Mouse (Mus musculus): ENCODE results near the gene Cd34. TPM values are rescaled to one million over a fixed set of nuclear protein-coding genes. Genes with fewer than 3 reads are reported as not detected.
A peak's percentile ranks its signal among the peaks of the same experiment; 100 is the strongest.

The Cd34 gene
- polyA plus RNA-seq, 1 experiment from 2014 or later: 56.2 TPM

DNA sequence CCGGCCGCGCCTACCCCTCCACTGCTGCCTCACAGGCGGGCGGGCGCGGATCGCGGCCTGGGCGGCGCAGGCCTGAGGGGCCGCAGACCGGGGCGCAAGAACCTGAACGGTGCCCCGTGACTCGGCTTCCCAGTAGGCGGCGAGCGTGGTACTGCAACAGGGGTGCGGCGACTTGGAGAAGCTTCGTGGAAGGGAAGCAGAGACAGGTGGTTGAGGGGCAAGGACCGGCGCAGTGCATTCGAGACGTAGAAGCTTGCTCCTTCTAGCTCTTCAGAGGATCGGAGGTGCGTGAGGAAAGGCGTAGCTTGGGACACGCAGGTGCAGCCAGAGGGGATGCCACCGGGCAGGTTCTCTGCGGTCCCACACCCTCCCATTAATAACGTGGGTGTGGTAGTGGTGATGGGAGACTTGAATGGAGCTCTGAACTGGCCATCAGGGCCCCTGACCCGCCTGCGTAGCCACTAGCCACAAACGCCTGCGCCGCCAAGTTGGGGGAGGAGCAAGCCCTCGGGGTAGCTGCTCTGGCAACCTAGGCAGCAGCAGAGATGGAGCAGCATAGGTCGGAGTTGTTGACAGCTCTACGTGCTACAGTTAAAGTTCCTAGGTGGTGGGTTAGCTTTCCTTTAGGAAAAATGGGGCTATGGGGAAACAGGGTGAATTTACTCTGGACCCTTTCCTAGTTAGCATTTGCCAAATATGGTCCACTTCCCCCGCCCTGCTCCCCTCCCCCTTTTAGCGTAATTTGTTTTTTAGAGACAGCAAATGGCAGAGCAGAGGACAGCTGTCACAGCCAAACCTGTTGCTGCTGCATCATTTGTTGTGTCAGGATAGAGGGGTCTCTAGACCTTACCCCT, 38.1 kb downstream of the Cd34 start:
- H3K4me3 ChIP-seq: peak overlapping the region; percentile 81
- peak overlapping the region; percentile 91 for H3K27ac ChIP-seq (replicated peaks)
- under 1% methylated on average over 44 of the region's 44 CpGs for WGBS
- DNase-seq (ENCODE audit: low spot score): peak; percentile 79
- H3K27me3 ChIP-seq (ENCODE audit: low read depth, poor library complexity, severe bottlenecking): peaks cover 15% of the 10 kb centered on the region; the same call in 1 of the 2 replicates
- no peaks in the 10 kb centered on the region for H3K36me3 ChIP-seq
- no peaks in the 10 kb centered on the region for H3K9me3 ChIP-seq (replicated peaks)
- H3K4me1 ChIP-seq: peaks cover 22% of the 10 kb centered on the region

- Histone ChIP-seq H3K27me3 (ENCODE audit: low read depth, poor library complexity, severe bottlenecking) (peaks cover 15% of the 10 kb centered on the region; the same call in 1 of the 2 replicates), H3K9me3 (replicated peaks) (no peaks in the 10 kb centered on the region), H3K36me3 (no peaks in the 10 kb centered on the region), H3K4me3 (peak overlapping the region; percentile 81), H3K27ac (replicated peaks) (no peak overlapping the region), H3K4me1 (peaks cover 22% of the 10 kb centered on the region)
- DNase-seq (ENCODE audit: low spot score): no peak
- 40% methylated on average over 1 of the region's 1 CpGs for whole genome bisulfite sequencing
These were observed 38.7 kb downstream of the Cd34 start for GRCm38 (mm10) chr1:194977371-194977761.

DNA sequence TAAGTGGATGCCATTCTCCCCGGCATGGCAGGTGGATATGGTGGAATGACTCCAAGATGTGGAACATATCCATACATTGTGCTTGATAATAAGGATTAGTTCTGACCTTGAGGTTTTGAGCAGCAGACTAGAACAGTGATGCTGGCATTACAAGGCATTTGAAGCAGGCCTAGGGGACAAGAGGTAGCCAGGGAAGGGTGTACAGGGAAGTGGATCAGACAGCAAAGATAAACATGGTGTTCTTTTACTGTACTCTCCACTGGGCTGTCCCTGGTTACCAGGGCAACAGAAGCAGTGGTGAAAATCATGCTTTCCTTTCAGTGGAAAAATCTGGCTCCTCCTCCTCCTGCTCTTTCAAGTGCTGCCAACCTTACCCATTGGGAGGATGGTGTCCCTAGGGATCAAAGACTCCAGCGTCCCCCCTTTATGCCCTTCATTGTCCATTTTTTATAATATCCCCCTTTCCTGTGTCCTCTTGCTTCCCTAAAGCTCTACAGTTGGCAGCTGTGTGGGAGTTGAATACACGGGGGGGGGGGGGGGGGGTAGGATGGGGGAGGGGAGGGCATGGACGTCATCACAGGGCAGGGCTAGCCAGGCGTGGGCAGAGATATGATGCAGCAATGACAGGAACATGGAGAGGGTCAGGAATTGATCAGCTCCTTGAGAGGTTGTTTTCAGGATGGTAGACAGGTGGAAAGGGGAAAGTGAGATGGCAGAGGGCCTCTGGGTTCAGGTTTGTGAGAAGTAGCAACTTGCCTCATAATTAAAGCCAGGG, 39.5 kb downstream of the Cd34 start:
- WGBS: 65% methylated on average over 5 of the region's 5 CpGs
- Histone ChIP-seq H3K27ac (replicated peaks) (no peak overlapping the region), H3K9me3 (replicated peaks) (no peaks in the 10 kb centered on the region)

GRCm38 (mm10) chr1:194980826-194981435, 42.3 kb downstream of the Cd34 start:
- WGBS: 88% methylated on average over 1 of the region's 1 CpGs

More for the DNA sequence above, 39.5 kb downstream of the Cd34 start:
- no peak for DNase-seq (ENCODE audit: low spot score)
- H3K4me3 ChIP-seq: no peak overlapping the region
- H3K27me3 ChIP-seq (ENCODE audit: low read depth, poor library complexity, severe bottlenecking): peaks cover 15% of the 10 kb centered on the region; the same call in 1 of the 2 replicates
- H3K36me3 ChIP-seq: no peaks in the 10 kb centered on the region
- H3K4me1 ChIP-seq: peaks cover 22% of the 10 kb centered on the region

DNA sequence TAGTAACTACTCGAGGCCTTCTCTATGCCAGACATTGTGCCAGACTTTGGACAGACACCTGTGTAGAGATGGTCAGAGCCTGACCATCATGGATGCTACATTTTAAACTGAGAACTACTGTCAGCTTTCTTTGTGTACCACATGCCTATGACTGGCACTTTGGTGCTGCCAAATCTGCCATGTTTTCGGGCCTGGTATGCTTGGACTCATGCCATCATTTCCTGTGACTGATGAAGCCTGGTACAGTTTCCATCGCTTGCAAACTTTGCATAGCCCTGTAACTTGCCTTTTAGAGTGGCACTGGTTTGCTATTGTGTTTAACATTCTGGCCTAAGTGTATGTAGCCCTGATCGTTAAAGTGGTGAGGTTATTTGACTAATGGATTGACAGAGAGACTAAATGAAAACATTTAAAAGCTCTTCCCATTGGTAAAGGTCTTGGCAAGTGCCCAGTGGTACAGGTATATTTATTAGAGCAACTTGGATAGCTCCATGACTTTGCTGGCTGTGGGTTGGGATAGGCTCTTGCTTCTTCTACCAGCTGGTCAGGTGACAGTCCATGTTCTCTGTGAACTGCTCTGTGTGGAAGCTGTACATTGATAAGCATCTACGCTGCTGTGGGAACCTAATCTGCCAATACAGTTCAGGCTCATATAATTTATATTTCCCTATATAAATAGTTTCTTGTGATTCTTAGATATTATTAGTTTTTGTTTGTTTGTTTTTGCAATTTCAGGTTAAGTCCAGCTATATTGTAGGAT, 44.5 kb downstream of the Cd34 start:
- H3K36me3 ChIP-seq: no peaks in the 10 kb centered on the region
- no peak for DNase-seq (ENCODE audit: low spot score)
- 86% methylated on average over 5 of the region's 5 CpGs for WGBS
- no peak overlapping the region for H3K4me3 ChIP-seq
- H3K27me3 ChIP-seq (ENCODE audit: low read depth, poor library complexity, severe bottlenecking): no peaks in the 10 kb centered on the region
- peaks cover 4% of the 10 kb centered on the region for H3K4me1 ChIP-seq
- no peaks in the 10 kb centered on the region for H3K9me3 ChIP-seq (replicated peaks)
- H3K27ac ChIP-seq (replicated peaks): no peak overlapping the region

More at GRCm38 (mm10) chr1:194980826-194981435, 42.3 kb downstream of the Cd34 start:
- no peak for DNase-seq (ENCODE audit: low spot score)
- peaks cover 22% of the 10 kb centered on the region for H3K4me1 ChIP-seq
- no peaks in the 10 kb centered on the region for H3K9me3 ChIP-seq (replicated peaks)
- no peaks in the 10 kb centered on the region for H3K36me3 ChIP-seq
- no peak overlapping the region for H3K4me3 ChIP-seq
- H3K27ac ChIP-seq (replicated peaks): no peak overlapping the region
- peaks cover 2% of the 10 kb centered on the region; the same call in 1 of the 2 replicates for H3K27me3 ChIP-seq (ENCODE audit: low read depth, poor library complexity, severe bottlenecking)

- no peaks in the 10 kb centered on the region for H3K27me3 ChIP-seq (ENCODE audit: low read depth, poor library complexity, severe bottlenecking)
- 85% methylated on average over 3 of the region's 3 CpGs for WGBS
- no peak for DNase-seq (ENCODE audit: low spot score)
- no peaks in the 10 kb centered on the region for H3K4me1 ChIP-seq
- H3K4me3 ChIP-seq: no peak overlapping the region
- no peak overlapping the region for H3K27ac ChIP-seq (replicated peaks)
- no peaks in the 10 kb centered on the region for H3K36me3 ChIP-seq
- H3K9me3 ChIP-seq (replicated peaks): no peaks in the 10 kb centered on the region
These were observed 46.3 kb downstream of the Cd34 start for GRCm38 (mm10) chr1:194984914-194985313.

- no peak for DNase-seq (ENCODE audit: low spot score)
- Histone ChIP-seq H3K4me1 (no peaks in the 10 kb centered on the region), H3K27me3 (ENCODE audit: low read depth, poor library complexity, severe bottlenecking) (no peaks in the 10 kb centered on the region), H3K36me3 (no peaks in the 10 kb centered on the region), H3K4me3 (no peak overlapping the region), H3K27ac (replicated peaks) (no peak overlapping the region), H3K9me3 (replicated peaks) (no peaks in the 10 kb centered on the region)
- 88% methylated on average over 4 of the region's 4 CpGs for WGBS
These were observed 47.0 kb downstream of the Cd34 start for GRCm38 (mm10) chr1:194985442-194986210.

- Histone ChIP-seq H3K4me1 (no peaks in the 10 kb centered on the region), H3K4me3 (no peak overlapping the region), H3K36me3 (no peaks in the 10 kb centered on the region), H3K27me3 (ENCODE audit: low read depth, poor library complexity, severe bottlenecking) (no peaks in the 10 kb centered on the region), H3K27ac (replicated peaks) (no peak overlapping the region), H3K9me3 (replicated peaks) (no peaks in the 10 kb centered on the region)
- WGBS: 84% methylated on average over 1 of the region's 1 CpGs
- DNase-seq (ENCODE audit: low spot score): no peak
These were observed 50.4 kb downstream of the Cd34 start for GRCm38 (mm10) chr1:194989024-194989423.

DNA sequence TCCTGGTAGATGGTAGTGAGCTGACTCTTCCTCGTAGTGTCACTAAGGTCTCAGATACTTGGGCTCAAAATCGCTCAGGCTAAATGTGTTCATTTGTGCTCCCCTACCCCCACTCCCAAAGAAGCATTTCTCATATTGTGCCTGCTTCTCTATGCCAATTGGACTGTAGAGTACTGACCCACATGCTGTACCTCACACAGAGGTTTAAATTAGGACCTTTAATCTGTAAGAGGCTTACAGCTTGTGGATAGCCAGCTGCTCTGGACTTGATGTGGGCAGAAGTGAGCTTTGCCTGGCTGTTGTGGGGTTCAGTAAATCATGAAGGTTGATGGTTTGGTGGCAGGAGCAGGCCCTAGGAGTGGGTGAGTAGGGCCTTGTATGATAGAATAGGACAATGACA, 52.4 kb downstream of the Cd34 start:
- Histone ChIP-seq H3K27me3 (ENCODE audit: low read depth, poor library complexity, severe bottlenecking) (no peaks in the 10 kb centered on the region), H3K36me3 (no peaks in the 10 kb centered on the region), H3K27ac (replicated peaks) (no peak overlapping the region), H3K9me3 (replicated peaks) (no peaks in the 10 kb centered on the region), H3K4me3 (no peak overlapping the region), H3K4me1 (no peaks in the 10 kb centered on the region)
- WGBS: 74% methylated on average over 2 of the region's 2 CpGs
- no peak for DNase-seq (ENCODE audit: low spot score)

- WGBS: 89% methylated on average over 2 of the region's 2 CpGs
- Histone ChIP-seq H3K36me3 (no peaks in the 10 kb centered on the region), H3K9me3 (replicated peaks) (no peaks in the 10 kb centered on the region), H3K27me3 (ENCODE audit: low read depth, poor library complexity, severe bottlenecking) (no peaks in the 10 kb centered on the region), H3K4me1 (no peaks in the 10 kb centered on the region), H3K4me3 (no peak overlapping the region), H3K27ac (replicated peaks) (no peak overlapping the region)
- DNase-seq (ENCODE audit: low spot score): no peak
These were observed 53.0 kb downstream of the Cd34 start for GRCm38 (mm10) chr1:194991654-194992053.

- DNase-seq (ENCODE audit: low spot score): no peak
- Histone ChIP-seq H3K27ac (replicated peaks) (no peak overlapping the region), H3K4me3 (no peak overlapping the region), H3K9me3 (replicated peaks) (no peaks in the 10 kb centered on the region), H3K36me3 (no peaks in the 10 kb centered on the region), H3K4me1 (no peaks in the 10 kb centered on the region), H3K27me3 (ENCODE audit: low read depth, poor library complexity, severe bottlenecking) (no peaks in the 10 kb centered on the region)
- WGBS: 84% methylated on average over 5 of the region's 5 CpGs
These were observed 54.1 kb downstream of the Cd34 start for GRCm38 (mm10) chr1:194992589-194993317.
